Mouse (Mus musculus) liver, adult 2 months (tissue): ENCODE results near the gene 4930480E11Rik. TPM values are rescaled to one million over a fixed set of nuclear protein-coding genes. Genes with fewer than 3 reads are reported as not detected.
"Not testable (repeated sequence)": the region's sequence is repeated elsewhere in the genome, so short reads cannot be mapped to it uniquely, and the experiment has no call there.

Experiments used
- DNase-seq: peaks from one replicate; pipeline ENCODE4 v3.0.0-alpha.2; 2011; ENCODE audit warnings: low read depth, low spot score; ENCODE audit errors: extremely low read depth
- H3K27ac ChIP-seq: fragments of 200-500 bp; replicated peaks from 2 replicates; pipeline ENCODE4 v1.5.1; 2012; ENCODE audit warnings: low read depth, mild to moderate bottlenecking, control low read depth, inconsistent platforms, low read length; ENCODE audit not compliant: insufficient read depth
- H3K27me3 ChIP-seq: fragments of 200-500 bp; 2 replicates; pipeline ENCODE4 v1.6.1; 2012; ENCODE audit warnings: mild to moderate bottlenecking, moderate library complexity, low read length, inconsistent platforms; ENCODE audit not compliant: control insufficient read depth, insufficient read depth
- H3K36me3 ChIP-seq: fragments of 200-500 bp; 2 replicates; pipeline ENCODE4 v1.6.1; 2012; ENCODE audit warnings: low read length, inconsistent platforms; ENCODE audit not compliant: control insufficient read depth, insufficient read depth
- H3K4me1 ChIP-seq: fragments of 200-500 bp; 2 replicates; pipeline ENCODE4 v1.6.1; 2011; ENCODE audit warnings: low read length; ENCODE audit not compliant: control insufficient read depth, insufficient read depth
- H3K4me3 ChIP-seq: fragments of 200-500 bp; 2 replicates; pipeline ENCODE4 v1.5.1; 2011; ENCODE audit warnings: low read depth, mild to moderate bottlenecking, control low read depth, low read length, moderate library complexity; ENCODE audit not compliant: insufficient read depth
- H3K79me2 ChIP-seq: fragments of 200-500 bp; 2 replicates; pipeline ENCODE4 v1.6.1; 2012; ENCODE audit warnings: inconsistent platforms, mild to moderate bottlenecking, low read length, moderate library complexity; ENCODE audit not compliant: control insufficient read depth, insufficient read depth
- H3K9ac ChIP-seq: fragments of 200-500 bp; 2 replicates; pipeline ENCODE4 v1.6.1; 2012; ENCODE audit warnings: low read depth, mild to moderate bottlenecking, control low read depth, inconsistent platforms, low read length
- CTCF ChIP-seq: fragments of 200-500 bp; IDR thresholded peaks from 2 replicates; pipeline ENCODE4 v1.5.1; 2011; ENCODE audit warnings: low read depth, low read length, control low read depth
- POLR2A ChIP-seq: fragments of 200-500 bp; IDR thresholded peaks from 2 replicates; pipeline ENCODE4 v1.6.1; 2011; ENCODE audit warnings: low read length, control low read depth; ENCODE audit not compliant: insufficient read depth; ENCODE audit errors: extremely low read depth
- WGBS: fragments of 180-500 bp; shearing (Covaris S2); methylation state at CpG from one replicate; pipeline ENCODE4 v1.1.7; 2018; 5-methylcytosine and 5-hydroxymethylcytosine counted together
- polyA plus RNA-seq: library from polyadenylated mRNA; depleted of rRNA; stranded (reverse); fragments of >200 nt; gene quantifications from 2 replicates; pipeline ENCODE4 v1.2.3, GENCODE M21; 2012; rRNA removed
- total RNA-seq: library from RNA; depleted of rRNA; stranded (reverse); fragments of >200 nt; gene quantifications from 2 replicates; pipeline ENCODE4 v1.2.3, GENCODE M21; 2014; rRNA removed

4930480E11Rik gene
- not detected in 2 replicates for total RNA-seq
- polyA plus RNA-seq = not detected in 2 replicates

DNA sequence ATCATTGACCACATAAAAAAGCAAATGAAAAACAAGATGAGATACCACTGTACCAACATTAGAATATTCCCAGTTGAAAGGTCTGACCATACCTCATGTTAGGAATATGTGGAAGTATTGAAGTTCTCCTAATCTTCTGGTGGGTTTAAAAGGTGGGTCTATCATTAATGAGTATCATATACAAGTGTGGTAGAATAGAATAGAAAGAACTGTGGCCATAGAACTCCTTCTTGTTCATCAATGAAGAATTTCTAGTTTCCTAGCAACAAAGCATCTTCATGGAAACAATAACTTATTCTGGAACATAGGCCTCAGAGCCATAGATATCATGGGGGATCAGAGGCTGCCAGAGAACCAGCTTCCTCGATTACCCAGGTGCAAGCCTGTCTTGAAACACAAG is at the start of gene 4930480E11Rik:
TSS of gene 4930480E11Rik (plus strand) at position 301 of the 400 bp plus-strand sequence.
- 33% methylated on average over 1 of the region's 1 CpGs for WGBS
- Histone ChIP-seq H3K4me1 (no peaks in the 10 kb centered on the region), H3K27me3 (no peaks in the 10 kb centered on the region), H3K79me2 (no peaks in the 10 kb centered on the region), H3K9ac (no peak within 1 kb of the TSS), H3K4me3 (no peak within 1 kb of the TSS), H3K36me3 (no peaks in the 10 kb centered on the region), H3K27ac (no peak within 1 kb of the TSS)
- DNase-seq = no peak
- no peak for TF ChIP-seq CTCF
- TF ChIP-seq POLR2A = no peak

DNA sequence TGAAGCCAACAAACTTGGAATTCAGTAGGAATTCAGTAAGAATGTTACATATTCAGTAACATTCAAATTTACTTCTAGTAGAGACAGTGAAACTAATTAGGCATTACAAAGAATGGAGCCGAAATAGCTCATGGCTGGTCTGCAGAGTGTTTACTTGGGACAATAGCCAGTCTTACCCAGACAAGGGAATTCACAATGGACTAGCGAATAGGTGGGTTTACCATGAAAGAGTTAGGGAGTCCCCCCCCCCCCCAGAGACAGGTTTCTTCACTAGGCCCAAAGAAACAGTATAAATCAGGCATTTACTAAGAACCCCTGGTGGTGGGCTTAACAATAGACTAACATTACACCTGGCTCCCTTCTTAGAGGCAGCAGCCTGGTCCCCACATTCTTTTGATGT is 33.9 kb downstream of the 4930480E11Rik start:
- not testable (repeated sequence) for H3K27me3 ChIP-seq, H3K4me1 ChIP-seq, H3K4me3 ChIP-seq, H3K9ac ChIP-seq, H3K27ac ChIP-seq, H3K36me3 ChIP-seq, H3K79me2 ChIP-seq, DNase-seq
- WGBS = 72% methylated on average over 2 of the region's 2 CpGs

Other genes starting within 250 kb of the 4930480E11Rik start
- not detected in 2 replicates for gene Gm5938, start 244.2 kb upstream of the 4930480E11Rik start, total RNA-seq
- not detected in 2 replicates for gene Gm5938, start 244.2 kb upstream of the 4930480E11Rik start, polyA plus RNA-seq
- gene Obp1b, start 182.9 kb upstream of the 4930480E11Rik start, total RNA-seq = not detected in 2 replicates
- gene Obp1b, start 182.9 kb upstream of the 4930480E11Rik start, polyA plus RNA-seq = not detected in 2 replicates
- gene Gm14743, start 123.7 kb upstream of the 4930480E11Rik start, total RNA-seq = not detected in 2 replicates
- not detected in 2 replicates for gene Gm14743, start 123.7 kb upstream of the 4930480E11Rik start, polyA plus RNA-seq
- gene Prrg1, start 214.3 kb downstream of the 4930480E11Rik start, total RNA-seq = 1.7 and 2.5 TPM in 2 replicates
- 0.11 and 0.35 TPM in 2 replicates for gene Prrg1, start 214.3 kb downstream of the 4930480E11Rik start, polyA plus RNA-seq